Mouse (Mus musculus) stomach, postnatal 0 days (tissue): Measurements from ENCODE around the gene Kctd15.

Experiments
- CTCF ChIP-seq: IDR thresholded peaks from 2 replicates; pipeline ENCODE4 v1.5.1; 2016; ENCODE audit warnings: antibody characterized with exemption, low read depth, mild to moderate bottlenecking, moderate library complexity
- EP300 ChIP-seq: optimal IDR thresholded peaks from 2 replicates; pipeline ENCODE3; 2016; ENCODE audit warnings: antibody characterized with exemption

DNA sequence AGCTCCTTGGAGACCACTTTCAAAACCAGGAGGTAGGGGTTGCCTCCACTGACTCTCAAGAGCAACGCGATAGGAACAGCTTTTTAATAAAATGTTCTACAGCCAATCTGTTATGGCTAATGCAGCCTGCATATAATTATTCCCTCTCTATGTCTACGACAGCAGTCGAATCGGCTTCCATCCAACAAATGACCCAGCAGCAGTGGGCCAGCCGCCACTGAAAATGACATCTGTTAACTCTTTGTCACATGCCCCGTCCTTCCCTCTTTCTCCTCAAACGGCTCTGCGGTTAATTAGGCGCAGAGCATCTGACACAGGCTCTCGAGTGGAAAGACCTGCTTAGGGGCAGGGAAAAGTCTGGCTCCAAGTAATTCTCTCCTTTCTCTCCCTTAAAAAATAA lies 49.8 kb downstream of the Kctd15 start:
- TF ChIP-seq CTCF (no peak), EP300 (no peak)
